Mouse (Mus musculus) limb, embryonic 11.5 days (tissue): ENCODE results near the gene Myl3. TPM values are rescaled to one million over a fixed set of nuclear protein-coding genes. Genes with fewer than 3 reads are reported as not detected.

Experiments
- ATAC-seq: fragments of 200-750 bp; cut with Nextera tagmentation; 2 replicates; pipeline ENCODE4 v1.8.0; 2017; ENCODE audit warnings: low read depth; ENCODE audit not compliant: insufficient number of reproducible peaks, low FRiP score, low TSS enrichment
- DNase-seq: peaks from one replicate; pipeline ENCODE4 v3.0.0-alpha.2; 2015; ENCODE audit warnings: low spot score
- H3K27ac ChIP-seq: fragments of 300-500 bp; sonication (generic); replicated peaks from 2 replicates; pipeline ENCODE4 v1.5.1; 2014; ENCODE audit warnings: low read depth, mild to moderate bottlenecking, low read length
- H3K27me3 ChIP-seq: fragments of 300-500 bp; sonication (generic); 2 replicates; pipeline ENCODE4 v1.6.1; 2014; ENCODE audit warnings: mild to moderate bottlenecking, low read length, mixed read lengths; ENCODE audit not compliant: control insufficient read depth, insufficient read depth
- H3K36me3 ChIP-seq: fragments of 300-500 bp; sonication (generic); 2 replicates; pipeline ENCODE4 v1.6.1; 2014; ENCODE audit warnings: mild to moderate bottlenecking, low read length, moderate library complexity, mixed read lengths; ENCODE audit not compliant: control insufficient read depth, insufficient read depth
- H3K4me1 ChIP-seq: fragments of 300-500 bp; sonication (generic); 2 replicates; pipeline ENCODE4 v1.6.1; 2014; ENCODE audit warnings: low read length, mixed read lengths; ENCODE audit not compliant: control insufficient read depth, insufficient read depth
- H3K4me2 ChIP-seq: fragments of 300-500 bp; sonication (generic); 2 replicates; pipeline ENCODE4 v1.6.1; 2014; ENCODE audit warnings: low read depth, mild to moderate bottlenecking, moderate library complexity; ENCODE audit not compliant: severe bottlenecking
- H3K4me3 ChIP-seq: fragments of 300-500 bp; sonication (generic); 2 replicates; pipeline ENCODE4 v1.5.1; 2014; ENCODE audit warnings: low read depth, low read length
- H3K9ac ChIP-seq: fragments of 300-500 bp; sonication (generic); 2 replicates; pipeline ENCODE4 v1.6.1; 2014; ENCODE audit warnings: mild to moderate bottlenecking, low read length
- H3K9me3 ChIP-seq: fragments of 300-500 bp; sonication (generic); 2 replicates; pipeline ENCODE4 v1.6.1; 2016; ENCODE audit warnings: low read length; ENCODE audit not compliant: control insufficient read depth
- WGBS: fragments of 180-500 bp; shearing (Covaris S2); extraction: QIAGEN DNeasy Blood & Tissue Kit; methylation state at CpG from one replicate; pipeline ENCODE4 v1.1.7; 2014; 5-methylcytosine and 5-hydroxymethylcytosine counted together
- polyA plus RNA-seq: library from polyadenylated mRNA; unstranded; fragments of >200 nt; fragmentation: Nextera tagmentation; extraction: Ambion mirVana; gene quantifications from 2 replicates; pipeline ENCODE4 v1.2.1, GENCODE M21; 2014

The Myl3 gene
- polyA plus RNA-seq, 1 experiment from 2014 or later: 1.8 TPM

DNA sequence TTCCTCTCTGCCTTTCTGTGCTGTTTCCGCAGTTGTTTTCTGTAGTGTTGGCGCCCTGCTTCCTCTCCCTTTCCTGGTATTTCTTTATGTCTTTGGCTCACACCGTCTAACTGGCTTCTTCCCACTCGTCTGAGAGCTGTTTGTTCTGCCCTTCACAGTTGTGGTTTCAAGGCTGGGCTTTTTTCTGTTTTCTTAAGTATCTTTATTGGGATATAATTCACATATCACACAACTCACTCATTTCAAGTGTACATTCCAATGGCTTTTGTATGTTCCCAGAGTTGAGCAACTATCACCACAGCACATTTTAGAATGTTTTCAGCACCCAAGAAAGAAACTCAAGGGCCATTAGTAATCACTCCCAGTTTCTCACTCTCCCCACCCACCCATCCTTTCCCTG lies 48.8 kb downstream of the Myl3 start:
- Histone ChIP-seq H3K27me3 (no peaks in the 10 kb centered on the region), H3K4me3 (no peak overlapping the region), H3K9me3 (no peaks in the 10 kb centered on the region; the same call in 1 of the 2 replicates), H3K9ac (no peak overlapping the region), H3K4me2 (no peak overlapping the region), H3K36me3 (no peaks in the 10 kb centered on the region), H3K4me1 (no peaks in the 10 kb centered on the region), H3K27ac (no peak overlapping the region)
- ATAC-seq (no peak), DNase-seq (no peak)
- WGBS: 71% methylated on average over 4 of the region's 4 CpGs

DNA sequence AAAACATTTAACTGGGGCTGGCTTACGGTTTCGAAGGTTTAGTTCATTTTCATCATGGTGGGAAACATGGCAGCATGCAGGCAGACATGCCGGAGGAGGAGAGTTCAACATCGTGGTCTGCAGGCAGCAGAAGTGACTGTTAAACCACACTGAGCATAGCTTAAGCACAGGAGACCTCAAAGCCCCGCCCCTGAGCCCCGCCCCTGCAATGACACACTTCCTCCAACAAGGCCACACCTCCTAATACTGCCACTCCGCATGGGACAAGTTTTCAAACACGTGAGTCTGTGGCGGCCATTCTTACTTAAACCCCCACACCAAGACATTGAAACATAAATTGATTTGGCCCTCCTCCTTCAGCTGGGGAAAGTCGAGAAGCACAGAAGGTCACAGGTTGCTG lies 55.4 kb downstream of the Myl3 start:
- no peaks in the 10 kb centered on the region for H3K27me3 ChIP-seq
- no peak overlapping the region for H3K4me2 ChIP-seq
- ATAC-seq: no peak
- no peak overlapping the region for H3K9ac ChIP-seq
- WGBS: 82% methylated on average over 10 of the region's 10 CpGs
- H3K4me3 ChIP-seq: no peak overlapping the region
- H3K36me3 ChIP-seq: no peaks in the 10 kb centered on the region
- H3K27ac ChIP-seq: no peak overlapping the region
- no peaks in the 10 kb centered on the region for H3K4me1 ChIP-seq
- H3K9me3 ChIP-seq: no peaks in the 10 kb centered on the region
- DNase-seq: no peak

DNA sequence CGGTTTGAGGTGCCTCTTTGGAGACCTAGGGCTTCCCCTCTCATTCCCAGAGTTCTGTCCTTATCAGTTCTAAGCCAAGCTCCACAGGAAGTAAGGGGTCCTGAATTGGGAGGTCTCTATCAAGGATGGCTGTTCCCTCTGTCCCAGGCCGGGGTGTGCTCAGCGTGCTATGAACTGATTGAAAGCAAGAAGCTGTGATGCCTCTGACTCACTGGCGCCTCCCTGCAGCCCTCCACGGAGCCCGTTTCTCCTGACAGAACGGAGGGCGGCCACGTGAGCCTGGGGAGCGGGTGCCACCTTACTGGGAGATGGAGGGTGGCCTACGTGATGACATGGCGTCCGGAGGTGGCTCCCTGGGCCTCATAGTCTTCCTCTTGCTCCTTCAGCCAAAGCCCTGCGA lies 56.2 kb downstream of the Myl3 start, which contains the start of gene Prss42:
Gene Prss42 (plus strand): TSS at position 301 of the 400 bp plus-strand sequence.
- ATAC-seq: no peak
- no peak within 1 kb of the TSS for H3K4me3 ChIP-seq
- H3K27me3 ChIP-seq: no peaks in the 10 kb centered on the region
- H3K9ac ChIP-seq: no peak within 1 kb of the TSS
- no peaks in the 10 kb centered on the region for H3K36me3 ChIP-seq
- DNase-seq: no peak
- no peaks in the 10 kb centered on the region for H3K4me1 ChIP-seq
- H3K27ac ChIP-seq: no peak within 1 kb of the TSS
- H3K4me2 ChIP-seq: no peak within 1 kb of the TSS
- 93% methylated on average over 14 of the region's 14 CpGs for WGBS
- H3K9me3 ChIP-seq: no peaks in the 10 kb centered on the region

DNA sequence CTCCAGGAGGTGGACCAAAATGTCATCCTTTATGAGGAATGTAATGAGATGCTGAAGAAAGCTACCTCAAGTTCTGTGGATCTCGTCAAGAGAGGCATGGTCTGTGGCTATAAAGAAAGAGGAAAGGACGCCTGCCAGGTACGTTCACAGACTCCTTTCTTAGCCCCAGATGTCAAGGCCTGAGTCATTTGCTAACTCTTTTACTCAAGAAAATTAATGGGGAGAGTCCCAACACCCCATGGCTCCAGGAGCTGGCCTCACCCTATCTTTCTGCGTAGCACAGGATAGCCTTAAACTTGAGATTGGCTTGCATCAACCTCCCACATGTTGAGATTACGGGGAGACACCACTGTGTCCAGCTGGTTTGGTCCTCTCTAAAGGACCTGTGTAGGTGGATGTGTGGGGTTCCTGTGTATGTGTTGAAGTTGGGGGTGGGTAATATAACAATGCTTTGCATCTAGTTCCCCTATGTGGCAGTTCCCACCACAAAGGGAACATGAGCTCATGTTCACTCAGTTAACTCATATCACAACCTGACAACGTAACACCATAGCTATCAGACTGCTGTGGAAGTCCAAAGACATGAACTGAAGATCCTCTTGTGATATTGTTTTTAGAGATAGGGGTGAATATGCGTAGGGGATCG lies 59.3 kb downstream of the Myl3 start:
- ATAC-seq (no peak), DNase-seq (no peak)
- no peak overlapping the region for H3K4me3 ChIP-seq
- no peak overlapping the region for H3K27ac ChIP-seq
- H3K27me3 ChIP-seq: no peaks in the 10 kb centered on the region
- no peaks in the 10 kb centered on the region for H3K36me3 ChIP-seq
- no peak overlapping the region for H3K9ac ChIP-seq
- 88% methylated on average over 8 of the region's 8 CpGs for WGBS
- no peak overlapping the region for H3K4me2 ChIP-seq
- no peaks in the 10 kb centered on the region for H3K4me1 ChIP-seq
- H3K9me3 ChIP-seq: no peaks in the 10 kb centered on the region

GRCm38 (mm10) chr9:110803294-110803693 lies 61.6 kb downstream of the Myl3 start:
- no peak overlapping the region for H3K9ac ChIP-seq
- no peaks in the 10 kb centered on the region for H3K4me1 ChIP-seq
- no peaks in the 10 kb centered on the region for H3K27me3 ChIP-seq
- no peaks in the 10 kb centered on the region for H3K36me3 ChIP-seq
- no peak for ATAC-seq
- no peak for DNase-seq
- H3K4me2 ChIP-seq: no peak overlapping the region
- H3K27ac ChIP-seq: no peak overlapping the region
- WGBS: 63% methylated on average over 4 of the region's 4 CpGs
- H3K4me3 ChIP-seq: no peak overlapping the region
- no peaks in the 10 kb centered on the region for H3K9me3 ChIP-seq

- ATAC-seq: no peak
- H3K27me3 ChIP-seq: no peaks in the 10 kb centered on the region
- no peak overlapping the region for H3K4me3 ChIP-seq
- WGBS: 84% methylated on average over 4 of the region's 4 CpGs
- H3K9me3 ChIP-seq: no peaks in the 10 kb centered on the region
- no peaks in the 10 kb centered on the region for H3K36me3 ChIP-seq
- no peak overlapping the region for H3K9ac ChIP-seq
- no peaks in the 10 kb centered on the region for H3K4me1 ChIP-seq
- no peak for DNase-seq
- no peak overlapping the region for H3K4me2 ChIP-seq
- H3K27ac ChIP-seq: no peak overlapping the region
These were observed 68.4 kb downstream of the Myl3 start for GRCm38 (mm10) chr9:110810051-110810450.

DNA sequence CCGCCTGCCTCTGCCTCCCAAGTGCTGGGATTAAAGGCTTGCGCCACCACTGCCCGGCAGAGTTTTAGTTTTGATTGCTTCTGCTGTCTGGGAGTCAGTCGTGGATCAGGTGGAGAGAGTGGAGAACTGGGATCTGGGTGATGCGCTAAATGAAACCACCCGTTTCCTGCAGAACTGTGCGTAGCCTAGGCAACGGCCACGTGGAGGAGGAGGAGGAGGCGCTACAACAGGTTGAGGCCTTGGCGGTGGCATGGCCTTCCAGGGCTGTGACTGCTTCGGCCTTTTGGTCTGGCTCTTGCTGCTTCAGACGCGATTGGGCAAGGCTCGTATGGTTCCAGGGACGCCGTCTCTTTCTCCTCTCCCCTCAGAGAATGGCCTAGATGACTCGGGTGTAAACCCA lies 72.1 kb downstream of the Myl3 start, which contains the start of gene Prss44:
Gene Prss44 (plus strand): TSS at position 206 of the 400 bp plus-strand sequence.
- Histone ChIP-seq H3K4me2 (no peak within 1 kb of the TSS), H3K9me3 (no peaks in the 10 kb centered on the region), H3K9ac (no peak within 1 kb of the TSS), H3K4me1 (no peaks in the 10 kb centered on the region), H3K27ac (no peak within 1 kb of the TSS), H3K4me3 (no peak within 1 kb of the TSS), H3K27me3 (no peaks in the 10 kb centered on the region), H3K36me3 (no peaks in the 10 kb centered on the region)
- 52% methylated on average over 18 of the region's 18 CpGs for WGBS
- ATAC-seq (no peak), DNase-seq (no peak)
